Mouse (Mus musculus) gonadal fat pad, adult 2 months (tissue): Measurements from ENCODE around the gene Immt. TPM values are rescaled to one million over a fixed set of nuclear protein-coding genes. Genes with fewer than 3 reads are reported as not detected.
"Not testable (repeated sequence)": the region's sequence is repeated elsewhere in the genome, so short reads cannot be mapped to it uniquely, and the experiment has no call there.

Experiments
- DNase-seq: peaks from one replicate; pipeline ENCODE4 v3.0.0-alpha.2; 2012; ENCODE audit warnings: low read depth
- polyA plus RNA-seq: library from polyadenylated mRNA; depleted of rRNA; stranded (reverse); fragments of >200 nt; gene quantifications from 2 replicates; pipeline ENCODE4 v1.2.3, GENCODE M21; 2012; rRNA removed

Immt gene
- polyA plus RNA-seq, 1 experiment: 66.7 TPM

DNA sequence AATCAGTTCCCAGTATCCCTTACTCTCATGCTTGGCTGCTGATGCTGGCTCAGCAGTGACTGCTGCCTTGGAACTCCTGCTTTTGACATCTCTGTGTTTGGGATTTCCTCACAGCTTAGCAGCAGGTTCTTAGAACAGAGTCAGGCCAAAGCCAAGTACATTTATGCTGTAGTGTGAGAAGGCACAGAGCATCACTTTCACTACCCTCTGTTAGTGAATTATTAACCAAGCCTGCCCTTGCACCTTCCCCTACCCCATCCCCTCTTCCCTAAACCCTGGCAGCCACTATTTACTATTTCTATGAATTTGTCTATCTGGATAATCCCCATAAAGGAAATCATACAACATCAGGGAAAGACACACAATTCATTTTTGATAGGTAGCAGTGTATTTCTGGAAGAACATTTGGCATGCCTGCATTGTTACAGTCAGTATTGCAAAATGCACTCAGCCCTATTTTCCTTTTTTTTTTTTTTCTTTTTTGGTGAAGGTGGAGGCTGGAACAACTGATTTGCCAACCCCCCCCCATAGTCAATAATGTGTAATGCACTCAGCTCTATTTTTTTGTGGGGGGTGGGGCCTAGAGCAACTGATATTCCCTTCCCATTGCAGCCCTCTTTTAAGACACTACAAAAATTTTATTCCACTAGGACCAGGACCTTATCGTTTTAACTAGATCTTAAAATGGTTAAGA is 9.6 kb downstream of the Immt start:
- DNase-seq: no peak

- not testable (repeated sequence) for DNase-seq
These were observed 15.8 kb downstream of the Immt start for GRCm38 (mm10) chr6:71846906-71847305.

DNA sequence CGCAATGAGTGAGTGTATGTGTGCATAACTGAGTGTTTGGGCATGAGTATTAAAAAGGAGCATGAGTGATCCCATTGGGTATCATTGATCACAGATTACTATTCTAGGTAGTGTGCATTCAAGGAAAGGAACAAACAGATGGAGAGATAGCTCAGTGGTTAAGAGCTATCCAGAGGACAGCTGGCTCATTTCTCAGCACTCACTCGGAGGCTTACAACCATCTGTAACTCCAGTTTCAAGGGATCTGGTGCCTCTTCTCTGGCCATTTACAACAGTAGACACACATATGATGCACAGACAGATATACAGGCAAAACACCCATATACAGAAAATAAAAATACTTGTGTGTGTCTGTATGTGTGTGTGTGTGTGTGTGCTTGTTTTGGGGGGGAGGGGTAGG is 36.6 kb downstream of the Immt start:
- no peak for DNase-seq

- DNase-seq: no peak
These were observed 37.7 kb downstream of the Immt start for GRCm38 (mm10) chr6:71868809-71869208.

DNA sequence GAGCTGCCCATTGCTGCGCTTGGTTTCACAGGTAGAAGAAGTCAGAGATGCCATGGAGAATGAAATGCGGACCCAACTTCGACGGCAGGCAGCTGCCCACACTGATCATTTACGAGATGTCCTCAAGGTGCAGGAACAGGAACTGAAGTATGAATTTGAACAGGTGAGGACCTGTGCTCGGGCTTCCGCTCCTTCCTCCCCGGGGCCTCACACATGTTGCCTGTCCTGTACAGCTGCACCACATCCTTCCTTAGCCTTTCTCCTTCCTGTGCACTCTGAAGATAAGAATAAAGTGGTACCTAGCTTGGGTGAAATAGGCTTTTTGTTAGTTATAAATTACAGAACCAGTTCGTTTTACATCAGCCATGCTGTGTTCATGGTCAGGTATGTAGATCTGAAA is 40.3 kb downstream of the Immt start:
- DNase-seq: no peak

DNA sequence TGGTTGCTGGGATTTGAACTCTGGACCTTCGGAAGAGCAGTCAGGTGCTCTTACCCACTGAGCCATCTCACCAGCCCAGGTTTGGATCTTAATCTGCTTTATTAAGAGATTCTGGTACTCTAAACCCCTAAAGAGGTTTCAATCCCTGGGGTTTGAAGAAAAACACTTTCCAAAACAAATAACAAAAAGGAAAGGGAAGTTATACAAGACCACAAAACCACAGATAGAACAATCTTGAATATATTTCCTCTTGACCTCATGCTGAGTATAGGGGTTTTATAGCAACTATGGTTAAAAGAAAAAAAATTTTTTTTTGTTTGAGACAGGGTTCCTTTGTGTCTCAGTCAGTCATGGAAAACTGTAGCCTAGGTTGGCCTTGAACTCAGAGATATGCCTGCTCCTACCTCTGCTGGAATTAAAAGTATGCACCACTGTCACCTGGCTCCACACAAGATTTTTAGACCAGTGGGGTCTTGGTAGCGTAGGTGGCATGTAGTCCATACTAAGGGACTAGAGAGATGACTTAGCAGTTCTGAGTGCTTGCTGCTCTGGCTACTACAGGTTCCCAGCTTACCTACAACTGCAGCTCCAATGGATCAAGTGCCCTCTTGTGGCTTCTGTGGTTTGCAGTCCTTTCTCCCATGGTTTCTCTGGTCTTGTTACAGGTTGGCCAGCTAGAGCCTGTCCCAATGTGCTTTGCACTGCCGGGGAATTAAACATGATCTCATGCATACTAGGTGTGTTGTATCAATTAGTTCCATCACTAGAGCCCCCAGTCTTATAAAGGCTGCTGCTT is 47.0 kb downstream of the Immt start:
- no peak for DNase-seq

- DNase-seq: no peak
These were observed 62.1 kb downstream of the Immt start for GRCm38 (mm10) chr6:71893263-71893662.

- DNase-seq: no peak
These were observed 76.6 kb downstream of the Immt start for GRCm38 (mm10) chr6:71907702-71908235.

DNA sequence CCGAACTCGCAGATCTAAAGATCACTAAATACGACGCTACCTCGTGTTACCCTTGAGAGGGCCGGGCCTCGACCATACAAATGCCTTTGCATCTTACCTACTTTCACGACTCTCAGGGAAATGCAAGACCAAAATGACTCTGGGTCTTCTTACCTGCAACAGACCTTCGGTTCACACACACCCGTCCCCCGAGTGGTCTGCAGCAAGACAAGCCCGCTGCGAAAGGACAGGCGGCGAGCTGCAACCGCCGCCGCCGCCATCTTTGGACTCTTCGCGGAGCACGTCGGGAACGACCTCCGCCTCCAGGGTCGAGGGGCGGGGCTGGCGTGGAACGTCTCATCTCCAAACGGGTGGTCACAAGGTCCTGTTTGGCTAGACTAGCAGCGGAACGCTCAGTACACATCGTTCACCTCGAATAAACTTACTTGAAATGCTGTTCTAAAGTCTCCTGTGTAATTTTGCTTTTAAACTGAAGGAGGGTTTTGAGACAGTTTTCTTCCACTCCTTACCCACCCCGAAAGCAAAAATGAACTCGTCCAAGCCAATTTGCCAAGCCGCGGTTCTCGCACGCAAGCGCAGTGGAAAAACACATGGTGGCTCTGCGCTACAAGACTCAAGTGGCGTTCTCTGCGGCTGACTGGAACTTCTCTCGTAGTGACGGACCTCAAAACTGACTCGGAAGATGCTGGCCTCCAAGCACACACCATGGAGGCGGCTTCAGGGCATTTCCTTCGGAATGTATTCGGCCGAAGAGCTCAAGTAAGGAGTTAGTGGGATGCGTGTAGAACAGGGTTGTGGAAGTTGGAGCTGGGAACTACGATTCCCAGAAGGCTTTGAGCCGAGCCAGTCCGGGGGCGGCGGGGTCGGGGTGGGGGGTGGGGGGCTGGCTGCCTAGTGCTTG is 77.6 kb downstream of the Immt start, which contains the start of the genes Ptcd3 and Polr1a:
Ptcd3 (minus strand) TSS at position 270 of the 901 bp plus-strand sequence.
Polr1a (plus strand) TSS at position 573 of the 901 bp plus-strand sequence.
- peak; percentile 69 for DNase-seq

- DNase-seq: no peak
These were observed 78.3 kb downstream of the Immt start for GRCm38 (mm10) chr6:71909384-71909783.

DNA sequence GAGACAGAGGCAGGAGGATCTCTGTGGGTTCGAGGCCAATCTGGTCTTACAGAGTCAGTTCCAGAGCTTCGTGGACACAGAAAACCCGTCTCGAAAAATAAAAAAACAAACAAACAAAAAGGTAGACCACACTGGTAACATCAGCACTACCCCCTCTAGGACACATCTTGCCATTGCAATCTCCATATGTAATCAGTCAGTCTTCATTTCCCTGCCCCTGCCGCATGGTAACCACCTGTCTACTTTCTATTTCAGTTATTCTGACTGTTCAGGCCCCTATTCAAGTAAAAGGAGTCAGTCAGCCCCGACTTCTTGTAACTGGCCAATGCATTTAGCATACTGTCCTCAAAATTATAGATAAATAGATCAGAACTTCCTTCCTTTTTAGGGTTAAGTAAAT is 78.7 kb downstream of the Immt start:
- no peak for DNase-seq

DNA sequence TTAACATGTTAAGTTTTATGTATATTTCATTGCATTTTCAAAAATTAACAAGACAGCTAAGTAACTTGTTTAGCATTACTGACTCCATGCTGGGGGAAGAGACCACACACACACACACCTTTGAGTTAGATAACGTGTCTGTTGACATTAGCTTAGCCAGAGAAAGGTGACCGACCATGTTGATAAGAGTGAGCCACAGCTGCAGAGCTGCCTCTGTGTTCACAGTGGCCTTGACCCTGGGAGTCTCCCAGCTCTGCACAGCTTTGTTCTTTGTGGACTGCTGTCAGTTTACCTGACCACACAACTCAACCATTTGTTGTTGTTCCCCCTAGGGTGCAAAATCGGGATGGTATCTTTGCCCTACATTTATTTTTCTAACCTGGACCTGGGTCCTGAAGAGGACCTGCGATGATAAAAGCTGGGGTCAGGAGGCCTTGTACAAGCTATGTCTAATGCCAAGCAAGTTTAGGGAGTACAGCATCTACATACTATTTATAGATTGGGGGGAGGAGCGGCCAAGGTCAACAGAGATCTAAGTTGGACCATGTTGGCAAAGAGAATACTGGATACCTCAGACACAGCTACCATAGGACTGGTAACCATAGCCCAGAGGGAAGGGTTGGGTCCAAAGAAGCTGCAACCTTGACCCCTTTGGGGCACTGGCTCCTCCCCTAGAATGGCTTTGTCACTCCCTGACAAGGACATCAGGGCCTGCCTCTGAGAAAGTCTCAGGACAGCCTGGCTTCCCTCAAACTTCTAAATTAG is 80.7 kb downstream of the Immt start:
- no peak for DNase-seq

DNA sequence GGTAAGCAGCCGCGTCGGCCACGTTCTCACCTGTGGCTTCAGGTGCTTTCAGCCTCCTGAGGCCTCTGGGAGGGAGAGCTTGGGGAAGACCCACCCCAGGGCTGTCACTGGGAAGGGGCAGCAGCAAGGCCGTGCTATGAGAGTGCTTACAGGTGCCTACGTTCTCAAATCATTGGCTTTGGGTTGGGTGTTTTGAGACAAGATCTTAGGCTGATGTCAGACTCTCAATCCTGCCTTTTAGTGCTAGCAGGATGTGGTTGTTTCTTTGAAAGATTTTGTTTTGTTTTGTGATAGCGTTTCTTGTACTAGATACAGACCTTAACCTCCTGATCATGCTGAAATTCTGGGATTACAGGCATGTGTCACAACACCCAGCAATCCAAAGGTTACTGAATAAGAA is 89.6 kb downstream of the Immt start:
- no peak for DNase-seq

DNA sequence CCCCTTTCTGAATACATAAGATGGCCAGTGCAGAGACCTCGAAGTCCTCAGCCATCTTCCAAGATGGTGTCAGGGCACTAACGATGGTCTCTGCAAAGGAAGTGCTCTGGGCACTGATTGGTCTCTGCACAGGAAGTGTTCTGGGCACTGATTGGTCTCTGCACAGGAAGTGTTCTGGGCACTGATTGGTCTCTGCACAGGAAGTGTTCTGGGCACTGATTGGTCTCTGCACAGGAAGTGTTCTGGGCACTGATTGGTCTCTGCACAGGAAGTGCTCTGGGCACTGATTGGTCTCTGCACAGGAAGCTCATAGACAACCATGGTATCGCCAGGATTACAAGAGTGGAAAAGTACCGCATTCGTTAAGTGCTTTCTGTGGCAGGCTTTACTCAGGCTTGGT is 94.1 kb downstream of the Immt start:
- DNase-seq: not testable (repeated sequence)

Other genes starting within 250 kb of the Immt start
- 21.3 TPM in 2 replicates for gene Kdm3a, start 198.3 kb upstream of the Immt start, polyA plus RNA-seq
- gene Reep1, start 123.8 kb upstream of the Immt start, polyA plus RNA-seq: 6.2 and 6.7 TPM in 2 replicates
- 5.8 and 8.1 TPM in 2 replicates for gene Mrpl35, start 4.4 kb upstream of the Immt start, polyA plus RNA-seq
- 12.4 and 14.4 TPM in 2 replicates for gene Ptcd3, start 77.4 kb downstream of the Immt start, polyA plus RNA-seq
- gene Polr1a, start 77.7 kb downstream of the Immt start, polyA plus RNA-seq: 11.9 and 13.3 TPM in 2 replicates